Mouse (Mus musculus): Measurements from ENCODE around the gene Wdr48. TPM values are rescaled to one million over a fixed set of nuclear protein-coding genes. Genes with fewer than 3 reads are reported as not detected.

Wdr48 gene
- total and polyA plus RNA-seq, 3 experiments = 26.9 to 32.3 (median 32.0) TPM

- no peak overlapping the region for H3K4me3 ChIP-seq (replicated peaks in 1 of 3; ENCODE audit: low read depth in 2 of 3, low read length in 2 of 3, poor library complexity in 1 of 3)
- no peak overlapping the region for H3K4me2 ChIP-seq (ENCODE audit: insufficient read depth, low read depth, poor library complexity, severe bottlenecking)
- no peaks in the 10 kb centered on the region for H3K9me3 ChIP-seq (replicated peaks; ENCODE audit: low read length)
- no peak overlapping the region for H3K27ac ChIP-seq (ENCODE audit: insufficient read depth, low read depth)
- no peak for DNase-seq (ENCODE audit: extremely low read depth)
- no peak overlapping the region for H3K9ac ChIP-seq (ENCODE audit: insufficient read depth, low read depth)
- no peak for TF ChIP-seq MXI1 (IDR thresholded peaks at IDR 0.05; ENCODE audit: low read depth, low read length)
- dilution Hi-C loops (cut with MboI; ENCODE audit: extremely low pct_ligation_motif_present, extremely low pct_unique_long_range_greater_than_20kb, low sequenced_read_pairs) (no loop called here), in situ Hi-C loops (cut with MboI; ENCODE audit: low pct_ligation_motif_present, low pct_unique_long_range_greater_than_20kb, low sequenced_read_pairs) (loop anchor here (10.0 kb wide), 1 partner anchor 54 kb away; no protein-coding TSS in a partner anchor)
- no peaks in the 10 kb centered on the region for H3K36me3 ChIP-seq (replicated peaks in 1 of 2; ENCODE audit: control insufficient read depth in 1 of 2, insufficient read depth in 1 of 2, low read length in 1 of 2)
- H3K79me2 ChIP-seq (replicated peaks; ENCODE audit: control insufficient read depth, extremely low read depth, insufficient read depth, poor library complexity, severe bottlenecking) = no peaks in the 10 kb centered on the region
- H3K4me1 ChIP-seq (ENCODE audit: control insufficient read depth in 1 of 2, insufficient read depth in 2 of 2) = peaks cover 3 to 34% of the 10 kb centered on the region in 2 experiments
- H3K27me3 ChIP-seq (replicated peaks) = no peaks in the 10 kb centered on the region
These were observed 45.5 kb upstream of the Wdr48 start for GRCm38 (mm10) chr9:119849214-119849613.

DNA sequence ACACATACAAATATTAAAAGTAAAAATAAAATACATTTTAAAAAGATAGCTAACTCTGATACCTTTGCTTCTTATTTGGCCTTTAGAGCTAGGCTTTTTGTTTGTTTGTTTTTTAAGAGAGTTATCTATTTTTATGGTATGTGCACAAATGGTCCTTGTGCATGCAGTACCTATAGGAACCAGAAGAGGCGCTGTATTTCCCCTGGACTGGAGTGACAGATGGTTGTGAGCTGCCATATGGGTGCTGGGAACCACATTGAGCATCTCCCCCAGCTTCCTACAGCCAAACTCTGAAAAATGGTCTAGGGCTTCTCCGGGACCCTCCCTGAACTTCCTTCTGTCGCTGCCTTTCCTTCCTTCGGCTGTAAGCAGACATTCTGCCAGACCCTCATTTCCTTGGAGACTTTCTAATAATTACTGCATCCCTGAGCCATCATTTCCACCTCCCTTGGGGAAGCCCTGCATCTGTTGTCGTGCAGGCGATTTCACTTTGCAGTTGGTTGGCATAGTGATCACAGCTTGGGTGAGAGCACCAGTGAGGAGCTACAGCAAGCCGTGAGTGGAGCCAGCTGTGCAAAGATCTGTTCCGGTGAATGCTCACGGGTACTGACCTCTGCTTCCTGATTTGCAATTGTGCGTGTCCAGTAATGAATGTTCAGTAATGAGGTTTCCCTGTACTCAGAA lies 42.2 kb upstream of the Wdr48 start:
- peak; percentile 20 for DNase-seq (ENCODE audit: extremely low read depth)
- TF ChIP-seq ZMIZ1 (IDR thresholded peaks at IDR 0.05; ENCODE audit: low read depth, low read length) (no peak), SMC3 (IDR thresholded peaks at IDR 0.05; ENCODE audit: low read depth, low read length) (no peak), JUN (IDR thresholded peaks at IDR 0.05; ENCODE audit: insufficient read depth, low read depth, low read length) (no peak), MYC (IDR thresholded peaks at IDR 0.05; ENCODE audit: low read depth, low read length) (no peak), CHD2 (IDR thresholded peaks at IDR 0.05; ENCODE audit: low read length) (no peak), POLR2A (IDR thresholded peaks at IDR 0.05; ENCODE audit: low read depth, low read length) (no peak), JUND (conservative IDR thresholded peaks at IDR 0.05; ENCODE audit: low read depth, low read length) (no peak), CTCF (conservative IDR thresholded peaks at IDR 0.05 in 1 of 2, IDR thresholded peaks at IDR 0.05 in 1 of 2; ENCODE audit: low read depth in 2 of 2, low read length in 2 of 2) (peak; percentile 22 to 47)

DNA sequence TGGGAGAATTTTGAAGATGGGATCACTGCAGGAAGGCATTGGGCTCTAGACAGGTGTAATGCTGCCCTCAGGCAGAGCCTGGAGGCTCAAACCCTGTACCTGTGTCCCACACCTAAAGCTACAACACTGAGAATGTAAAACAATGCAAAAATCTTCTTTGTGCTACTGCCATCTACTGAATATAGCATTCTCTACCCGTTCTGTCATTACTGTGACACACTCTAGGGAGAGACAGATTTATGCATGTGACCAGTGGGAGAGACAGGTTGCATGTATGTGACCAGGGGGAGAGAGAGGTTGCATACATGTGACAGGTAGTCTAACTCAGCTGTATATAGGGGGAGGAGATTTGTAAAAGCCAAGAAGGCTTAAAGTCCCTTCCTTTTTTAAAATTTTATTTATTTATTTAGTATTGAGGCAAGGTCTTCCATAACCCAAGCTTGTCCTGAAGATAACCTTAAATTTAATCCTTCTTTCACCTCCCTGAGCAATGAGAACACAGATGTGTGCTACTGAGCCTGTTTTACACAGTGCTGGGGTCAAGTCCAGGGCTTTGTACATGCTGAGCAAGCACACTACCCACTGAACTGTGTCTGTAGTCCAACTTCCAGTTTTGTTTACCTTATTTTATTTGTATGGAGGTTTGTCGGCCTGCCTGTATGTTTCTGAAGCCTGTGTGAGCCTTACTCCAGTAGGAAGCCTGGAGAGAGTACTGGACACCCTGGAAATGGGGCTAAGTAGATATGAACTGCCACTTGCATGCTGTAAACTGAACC lies 41.4 kb upstream of the Wdr48 start:
- dilution Hi-C loops (cut with MboI; ENCODE audit: extremely low pct_ligation_motif_present, extremely low pct_unique_long_range_greater_than_20kb, low sequenced_read_pairs) (no loop called here), in situ Hi-C loops (cut with MboI; ENCODE audit: low pct_ligation_motif_present, low pct_unique_long_range_greater_than_20kb, low sequenced_read_pairs) (no loop called here)
- no peak overlapping the region for H3K4me2 ChIP-seq (ENCODE audit: insufficient read depth, low read depth, poor library complexity, severe bottlenecking)
- no peak for DNase-seq (ENCODE audit: extremely low read depth)
- peaks cover 5% of the 10 kb centered on the region for H3K9me3 ChIP-seq (replicated peaks; ENCODE audit: low read length)
- H3K4me1 ChIP-seq (ENCODE audit: control insufficient read depth in 1 of 2, insufficient read depth in 2 of 2) = peaks cover 0 to 5% of the 10 kb centered on the region in 2 experiments; a peak in 2 of 4 replicates
- no peaks in the 10 kb centered on the region for H3K79me2 ChIP-seq (replicated peaks; ENCODE audit: control insufficient read depth, extremely low read depth, insufficient read depth, poor library complexity, severe bottlenecking)
- no peak overlapping the region for H3K9ac ChIP-seq (ENCODE audit: insufficient read depth, low read depth)
- H3K4me3 ChIP-seq (replicated peaks in 1 of 3; ENCODE audit: low read depth in 2 of 3, low read length in 2 of 3, poor library complexity in 1 of 3) = no peak overlapping the region
- H3K27me3 ChIP-seq (replicated peaks) = no peaks in the 10 kb centered on the region
- no peak overlapping the region for H3K27ac ChIP-seq (ENCODE audit: insufficient read depth, low read depth)
- no peaks in the 10 kb centered on the region for H3K36me3 ChIP-seq (replicated peaks in 1 of 2; ENCODE audit: control insufficient read depth in 1 of 2, insufficient read depth in 1 of 2, low read length in 1 of 2)
- TF ChIP-seq ZMIZ1 (IDR thresholded peaks at IDR 0.05; ENCODE audit: low read depth, low read length) = no peak
- peak; percentile 16 for TF ChIP-seq RAD21 (IDR thresholded peaks at IDR 0.05; ENCODE audit: low read depth, low read length)

More for the DNA sequence above, 42.2 kb upstream of the Wdr48 start:
- no peak overlapping the region for H3K4me2 ChIP-seq (ENCODE audit: insufficient read depth, low read depth, poor library complexity, severe bottlenecking)
- no peak overlapping the region for H3K27ac ChIP-seq (ENCODE audit: insufficient read depth, low read depth)
- no peaks in the 10 kb centered on the region for H3K79me2 ChIP-seq (replicated peaks; ENCODE audit: control insufficient read depth, extremely low read depth, insufficient read depth, poor library complexity, severe bottlenecking)
- no peak overlapping the region for H3K4me3 ChIP-seq (replicated peaks in 1 of 3; ENCODE audit: low read depth in 2 of 3, low read length in 2 of 3, poor library complexity in 1 of 3)
- in situ Hi-C loops (cut with MboI; ENCODE audit: low pct_ligation_motif_present, low pct_unique_long_range_greater_than_20kb, low sequenced_read_pairs) (no loop called here), dilution Hi-C loops (cut with MboI; ENCODE audit: extremely low pct_ligation_motif_present, extremely low pct_unique_long_range_greater_than_20kb, low sequenced_read_pairs) (no loop called here)
- no peaks in the 10 kb centered on the region for H3K36me3 ChIP-seq (replicated peaks in 1 of 2; ENCODE audit: control insufficient read depth in 1 of 2, insufficient read depth in 1 of 2, low read length in 1 of 2)
- H3K9ac ChIP-seq (ENCODE audit: insufficient read depth, low read depth) = no peak overlapping the region
- H3K9me3 ChIP-seq (replicated peaks; ENCODE audit: low read length) = peaks cover 3% of the 10 kb centered on the region
- H3K27me3 ChIP-seq (replicated peaks) = no peaks in the 10 kb centered on the region
- H3K4me1 ChIP-seq (ENCODE audit: control insufficient read depth in 1 of 2, insufficient read depth in 2 of 2) = peaks cover 1 to 6% of the 10 kb centered on the region in 2 experiments

Measured in CH12.LX (cell line).